Mouse (Mus musculus): ENCODE results near the gene Slc4a7. TPM values are rescaled to one million over a fixed set of nuclear protein-coding genes. Genes with fewer than 3 reads are reported as not detected.

The Slc4a7 gene
- polyA plus RNA-seq, 1 experiment from 2014 or later, result 2.9 TPM

DNA sequence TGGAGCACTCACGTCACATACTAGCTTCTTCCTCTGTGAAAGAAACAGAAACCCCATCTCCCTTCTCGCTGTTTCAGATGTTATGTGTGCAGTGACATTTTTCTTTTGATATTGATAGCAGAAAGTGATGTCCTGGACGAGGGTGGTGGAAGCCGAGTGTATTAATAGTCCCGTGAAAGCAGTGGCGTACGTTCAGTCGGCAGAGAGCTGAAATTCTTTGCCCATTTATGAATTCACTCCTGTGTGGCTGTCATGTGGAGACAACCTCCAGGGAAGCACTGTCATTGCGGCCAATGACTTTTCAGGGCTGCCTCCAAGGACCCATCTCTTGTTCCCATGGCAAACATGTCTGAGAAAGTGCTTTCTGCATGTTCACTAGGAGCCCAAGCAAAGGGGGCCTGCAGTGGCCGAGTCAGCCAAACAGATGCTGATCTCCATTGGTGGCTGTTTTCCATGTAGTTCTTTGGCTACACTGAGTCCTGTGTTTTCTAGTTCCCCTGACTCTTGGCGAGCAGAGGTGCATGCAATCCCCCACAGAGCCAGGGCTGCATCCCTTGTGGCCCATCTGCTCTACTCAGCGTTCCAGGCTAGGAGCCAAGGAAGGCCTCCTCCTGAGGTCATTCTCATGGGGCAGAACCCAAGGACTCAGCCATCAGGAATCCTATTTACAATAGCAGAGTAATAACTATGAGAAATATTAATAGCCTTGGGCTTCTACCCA, 130.6 kb downstream of the Slc4a7 start:
- Histone ChIP-seq H3K27ac (ENCODE audit: low read length) (no peak overlapping the region), H3K4me3 (ENCODE audit: low read depth, low read length) (no peak overlapping the region), H3K27me3 (ENCODE audit: control insufficient read depth, insufficient read depth, low read depth, low read length) (no peaks in the 10 kb centered on the region), H3K9me3 (replicated peaks; ENCODE audit: control insufficient read depth, low read length) (no peaks in the 10 kb centered on the region), H3K36me3 (ENCODE audit: control insufficient read depth, insufficient read depth) (no peaks in the 10 kb centered on the region), H3K9ac (ENCODE audit: low read depth, low read length) (no peak overlapping the region), H3K4me2 (ENCODE audit: low read depth, low read length) (no peak overlapping the region), H3K4me1 (ENCODE audit: control insufficient read depth, low read depth, low read length) (no peaks in the 10 kb centered on the region)
- no peak for ATAC-seq (ENCODE audit: low read depth)
- 71% methylated on average over 12 of the region's 12 CpGs for WGBS (ENCODE audit: insufficient replicate concordance)

DNA sequence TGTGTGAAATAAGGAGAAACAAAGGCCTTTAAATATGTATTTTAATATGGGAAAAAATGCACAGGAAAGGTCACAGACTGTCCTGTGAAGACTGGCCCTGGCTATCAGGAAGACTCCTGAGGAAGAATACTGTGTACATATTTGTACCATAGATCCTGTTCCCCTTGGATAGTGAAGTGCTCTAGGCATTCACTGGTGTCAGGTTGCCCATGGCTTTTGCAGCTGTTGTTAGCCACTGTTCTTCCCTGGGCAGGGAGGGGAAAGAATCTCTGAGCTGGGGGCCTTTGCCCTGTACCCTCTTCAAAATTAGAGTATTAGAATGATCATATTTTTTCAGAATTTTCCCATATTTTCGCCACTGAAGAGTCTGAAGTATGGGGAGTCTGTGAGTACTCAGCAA, 131.4 kb downstream of the Slc4a7 start:
- WGBS (ENCODE audit: insufficient replicate concordance), result 46% methylated on average over 1 of the region's 1 CpGs
- no peak overlapping the region for H3K27ac ChIP-seq (ENCODE audit: low read length)
- no peaks in the 10 kb centered on the region for H3K9me3 ChIP-seq (replicated peaks; ENCODE audit: control insufficient read depth, low read length)
- no peak overlapping the region for H3K4me2 ChIP-seq (ENCODE audit: low read depth, low read length)
- H3K9ac ChIP-seq (ENCODE audit: low read depth, low read length), result no peak overlapping the region
- no peaks in the 10 kb centered on the region for H3K27me3 ChIP-seq (ENCODE audit: control insufficient read depth, insufficient read depth, low read depth, low read length)
- ATAC-seq (ENCODE audit: low read depth), result no peak
- no peaks in the 10 kb centered on the region for H3K4me1 ChIP-seq (ENCODE audit: control insufficient read depth, low read depth, low read length)
- H3K4me3 ChIP-seq (ENCODE audit: low read depth, low read length), result no peak overlapping the region
- H3K36me3 ChIP-seq (ENCODE audit: control insufficient read depth, insufficient read depth), result no peaks in the 10 kb centered on the region

DNA sequence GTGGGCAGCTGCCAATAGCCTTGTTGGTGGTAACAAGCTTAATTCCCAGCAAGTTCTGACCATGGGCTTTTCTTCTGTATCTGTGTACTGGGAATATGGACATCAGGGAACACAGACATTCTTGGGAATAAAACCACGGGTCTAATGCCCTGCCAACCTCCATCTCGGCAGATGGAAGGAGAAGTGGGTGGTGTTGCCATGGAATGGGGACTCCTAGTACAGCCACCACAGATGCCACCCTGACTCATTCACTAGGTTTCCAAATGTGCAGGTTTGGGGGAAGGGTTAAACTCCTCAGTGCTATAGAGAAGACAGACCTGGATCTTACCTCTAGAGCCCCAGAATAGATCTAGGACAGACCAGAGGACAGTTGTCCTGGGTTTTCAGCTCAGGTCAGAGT, 132.2 kb downstream of the Slc4a7 start:
- no peak overlapping the region for H3K4me2 ChIP-seq (ENCODE audit: low read depth, low read length)
- ATAC-seq (ENCODE audit: low read depth), result no peak
- H3K9ac ChIP-seq (ENCODE audit: low read depth, low read length), result no peak overlapping the region
- H3K9me3 ChIP-seq (replicated peaks; ENCODE audit: control insufficient read depth, low read length), result no peaks in the 10 kb centered on the region
- H3K36me3 ChIP-seq (ENCODE audit: control insufficient read depth, insufficient read depth), result no peaks in the 10 kb centered on the region
- no peaks in the 10 kb centered on the region for H3K4me1 ChIP-seq (ENCODE audit: control insufficient read depth, low read depth, low read length)
- H3K27me3 ChIP-seq (ENCODE audit: control insufficient read depth, insufficient read depth, low read depth, low read length), result no peaks in the 10 kb centered on the region
- H3K4me3 ChIP-seq (ENCODE audit: low read depth, low read length), result no peak overlapping the region
- 48% methylated on average over 2 of the region's 2 CpGs for WGBS (ENCODE audit: insufficient replicate concordance)
- no peak overlapping the region for H3K27ac ChIP-seq (ENCODE audit: low read length)

DNA sequence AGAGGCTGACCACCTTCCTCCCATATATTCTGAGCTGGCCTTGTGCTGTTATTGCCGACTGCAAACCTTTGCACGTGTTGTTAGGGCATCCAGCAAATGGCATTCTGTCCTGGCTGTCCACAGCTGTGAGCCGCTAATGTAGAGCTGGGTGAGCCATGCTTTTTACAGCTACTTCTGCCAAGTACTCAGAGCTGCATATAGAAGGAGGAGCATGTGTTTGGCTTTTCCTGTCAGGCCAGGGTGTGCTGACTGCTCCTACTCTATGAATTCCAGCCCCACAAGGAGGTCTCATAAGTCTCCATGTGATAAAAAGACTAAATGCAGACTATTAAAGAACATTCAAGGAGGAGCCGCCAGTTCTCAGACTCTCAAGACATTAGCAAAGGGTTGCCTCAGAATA, 135.5 kb downstream of the Slc4a7 start:
- Histone ChIP-seq H3K4me2 (ENCODE audit: low read depth, low read length) (no peak overlapping the region), H3K9me3 (replicated peaks; ENCODE audit: control insufficient read depth, low read length) (no peaks in the 10 kb centered on the region), H3K27ac (ENCODE audit: low read length) (no peak overlapping the region), H3K4me3 (ENCODE audit: low read depth, low read length) (no peak overlapping the region), H3K36me3 (ENCODE audit: control insufficient read depth, insufficient read depth) (no peaks in the 10 kb centered on the region), H3K9ac (ENCODE audit: low read depth, low read length) (no peak overlapping the region), H3K27me3 (ENCODE audit: control insufficient read depth, insufficient read depth, low read depth, low read length) (no peaks in the 10 kb centered on the region), H3K4me1 (ENCODE audit: control insufficient read depth, low read depth, low read length) (no peaks in the 10 kb centered on the region)
- 66% methylated on average over 4 of the region's 4 CpGs for WGBS (ENCODE audit: insufficient replicate concordance)
- no peak for ATAC-seq (ENCODE audit: low read depth)

DNA sequence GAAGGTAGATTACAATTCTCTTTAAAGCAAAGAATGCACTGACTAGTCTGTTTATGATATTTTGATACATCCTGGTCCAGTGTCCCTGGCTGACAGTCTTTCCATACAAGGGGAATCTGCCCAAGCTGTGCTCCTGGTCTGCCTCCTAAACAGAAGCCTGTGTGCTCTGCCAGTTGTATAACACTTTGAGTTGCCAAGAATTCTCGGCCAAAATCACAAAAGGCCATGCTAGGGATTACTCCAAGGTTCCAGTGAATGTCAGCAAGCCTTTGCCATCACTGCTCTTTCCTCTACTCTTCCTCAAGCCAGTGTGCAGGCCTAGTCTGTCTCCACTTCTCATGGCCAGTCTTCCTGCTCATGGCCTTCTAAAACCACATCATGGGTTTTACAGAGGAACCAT, 136.0 kb downstream of the Slc4a7 start:
- no peak for ATAC-seq (ENCODE audit: low read depth)
- H3K9me3 ChIP-seq (replicated peaks; ENCODE audit: control insufficient read depth, low read length), result no peaks in the 10 kb centered on the region
- H3K27me3 ChIP-seq (ENCODE audit: control insufficient read depth, insufficient read depth, low read depth, low read length), result no peaks in the 10 kb centered on the region
- no peaks in the 10 kb centered on the region for H3K36me3 ChIP-seq (ENCODE audit: control insufficient read depth, insufficient read depth)
- H3K4me2 ChIP-seq (ENCODE audit: low read depth, low read length), result no peak overlapping the region
- no peak overlapping the region for H3K9ac ChIP-seq (ENCODE audit: low read depth, low read length)
- 33% methylated on average over 1 of the region's 1 CpGs for WGBS (ENCODE audit: insufficient replicate concordance)
- H3K4me3 ChIP-seq (ENCODE audit: low read depth, low read length), result no peak overlapping the region
- H3K4me1 ChIP-seq (ENCODE audit: control insufficient read depth, low read depth, low read length), result no peaks in the 10 kb centered on the region
- no peak overlapping the region for H3K27ac ChIP-seq (ENCODE audit: low read length)

DNA sequence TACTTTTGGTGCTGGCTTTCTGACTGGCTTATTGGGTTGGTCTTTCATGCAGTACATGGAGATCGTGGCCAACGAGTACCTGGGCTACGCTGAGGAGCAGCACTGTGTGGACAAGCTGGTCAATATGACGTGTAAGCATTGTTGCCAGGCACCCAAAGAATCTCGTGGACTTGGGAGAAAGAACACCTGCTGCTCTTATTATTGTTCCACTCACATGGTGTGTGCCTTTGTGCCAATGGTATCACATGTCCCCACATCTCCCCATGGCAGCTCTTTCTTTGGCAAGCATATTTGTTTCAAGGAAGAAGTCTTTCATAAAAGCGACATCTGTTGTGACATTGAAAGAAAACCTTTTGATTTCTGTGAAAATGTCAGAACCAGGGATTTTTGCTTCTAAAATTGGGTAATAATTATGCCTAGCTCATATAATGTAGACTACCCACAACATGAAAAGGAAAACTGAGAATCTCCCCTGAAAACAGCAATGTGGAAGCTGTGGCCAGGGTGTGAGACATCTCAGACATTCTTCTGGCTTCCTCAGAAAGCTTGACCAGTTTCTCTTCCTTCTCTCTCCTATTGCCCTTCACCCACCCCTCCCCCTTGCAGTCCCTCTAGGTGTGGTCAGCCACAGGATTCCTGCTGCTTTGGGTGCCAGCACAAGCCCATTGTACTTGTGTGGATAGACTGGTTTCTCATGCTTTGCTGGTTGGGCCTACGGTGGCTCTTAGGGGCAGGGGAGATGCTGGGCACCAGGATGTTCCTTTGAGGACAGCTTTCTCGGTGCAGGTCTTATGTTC, 140.9 kb downstream of the Slc4a7 start:
- H3K9me3 ChIP-seq (replicated peaks; ENCODE audit: control insufficient read depth, low read length), result no peaks in the 10 kb centered on the region
- H3K4me1 ChIP-seq (ENCODE audit: control insufficient read depth, low read depth, low read length), result no peaks in the 10 kb centered on the region
- H3K4me3 ChIP-seq (ENCODE audit: low read depth, low read length), result no peak overlapping the region
- no peak overlapping the region for H3K4me2 ChIP-seq (ENCODE audit: low read depth, low read length)
- no peaks in the 10 kb centered on the region for H3K36me3 ChIP-seq (ENCODE audit: control insufficient read depth, insufficient read depth)
- no peak overlapping the region for H3K9ac ChIP-seq (ENCODE audit: low read depth, low read length)
- WGBS (ENCODE audit: insufficient replicate concordance), result 60% methylated on average over 8 of the region's 8 CpGs
- H3K27ac ChIP-seq (ENCODE audit: low read length), result no peak overlapping the region
- no peaks in the 10 kb centered on the region for H3K27me3 ChIP-seq (ENCODE audit: control insufficient read depth, insufficient read depth, low read depth, low read length)
- no peak for ATAC-seq (ENCODE audit: low read depth)

Other genes with a start within 250 kb of the Slc4a7 start
- gene Nek10, start 101.1 kb downstream of the Slc4a7 start, polyA plus RNA-seq (2015; fragmentation: Nextera tagmentation; extraction: Ambion mirVana), result 0.01 TPM in 1 of 2 replicates, not detected in the other